Mouse (Mus musculus): Measurements from ENCODE around the gene Arhgap22. TPM values are rescaled to one million over a fixed set of nuclear protein-coding genes. Genes with fewer than 3 reads are reported as not detected.

The Arhgap22 gene
- polyA plus RNA-seq, 1 experiment from 2014 or later: 8.3 TPM

- no peaks in the 10 kb centered on the region for H3K4me1 ChIP-seq
- H3K9ac ChIP-seq: no peak overlapping the region
- no peaks in the 10 kb centered on the region for H3K9me3 ChIP-seq
- WGBS: 92% methylated on average over 3 of the region's 3 CpGs
- no peak overlapping the region for H3K4me2 ChIP-seq
- H3K27me3 ChIP-seq: no peaks in the 10 kb centered on the region
- H3K36me3 ChIP-seq: peaks cover 19% of the 10 kb centered on the region
- H3K4me3 ChIP-seq: no peak overlapping the region
- H3K27ac ChIP-seq: no peak overlapping the region
- ATAC-seq (ENCODE audit: insufficient number of reproducible peaks, insufficient read depth, low FRiP score, low TSS enrichment, low read depth): no peak
Observed at GRCm38 (mm10) chr14:33377211-33377610, 163.4 kb downstream of the Arhgap22 start.

- Histone ChIP-seq H3K27ac (no peak overlapping the region), H3K9ac (no peak overlapping the region), H3K27me3 (no peaks in the 10 kb centered on the region), H3K4me2 (no peak overlapping the region), H3K36me3 (peaks cover 33% of the 10 kb centered on the region), H3K4me1 (no peaks in the 10 kb centered on the region), H3K4me3 (no peak overlapping the region), H3K9me3 (no peaks in the 10 kb centered on the region)
- no peak for ATAC-seq (ENCODE audit: insufficient number of reproducible peaks, insufficient read depth, low FRiP score, low TSS enrichment, low read depth)
- WGBS: 74% methylated on average over 5 of the region's 5 CpGs
Observed at GRCm38 (mm10) chr14:33378723-33379122, 164.9 kb downstream of the Arhgap22 start.

- no peak overlapping the region for H3K27ac ChIP-seq
- H3K4me1 ChIP-seq: no peaks in the 10 kb centered on the region
- no peak overlapping the region for H3K4me3 ChIP-seq
- H3K36me3 ChIP-seq: peaks cover 40% of the 10 kb centered on the region
- no peaks in the 10 kb centered on the region for H3K27me3 ChIP-seq
- ATAC-seq (ENCODE audit: insufficient number of reproducible peaks, insufficient read depth, low FRiP score, low TSS enrichment, low read depth): no peak
- no peaks in the 10 kb centered on the region for H3K9me3 ChIP-seq
- 78% methylated on average over 6 of the region's 6 CpGs for WGBS
- H3K4me2 ChIP-seq: no peak overlapping the region
- no peak overlapping the region for H3K9ac ChIP-seq
Observed at GRCm38 (mm10) chr14:33380830-33381457, 167.1 kb downstream of the Arhgap22 start.

- Histone ChIP-seq H3K9ac (no peak overlapping the region), H3K4me1 (no peaks in the 10 kb centered on the region), H3K27me3 (no peaks in the 10 kb centered on the region), H3K4me3 (no peak overlapping the region), H3K9me3 (no peaks in the 10 kb centered on the region), H3K4me2 (no peak overlapping the region), H3K27ac (no peak overlapping the region), H3K36me3 (peaks cover 17% of the 10 kb centered on the region)
- no peak for ATAC-seq (ENCODE audit: insufficient number of reproducible peaks, insufficient read depth, low FRiP score, low TSS enrichment, low read depth)
- 85% methylated on average over 5 of the region's 5 CpGs for WGBS
Observed at GRCm38 (mm10) chr14:33398065-33398860, 184.4 kb downstream of the Arhgap22 start.

- no peak overlapping the region for H3K27ac ChIP-seq
- no peaks in the 10 kb centered on the region for H3K4me1 ChIP-seq
- H3K36me3 ChIP-seq: peaks cover 17% of the 10 kb centered on the region
- H3K27me3 ChIP-seq: no peaks in the 10 kb centered on the region
- no peak for ATAC-seq (ENCODE audit: insufficient number of reproducible peaks, insufficient read depth, low FRiP score, low TSS enrichment, low read depth)
- no peak overlapping the region for H3K4me3 ChIP-seq
- no peak overlapping the region for H3K4me2 ChIP-seq
- no peaks in the 10 kb centered on the region for H3K9me3 ChIP-seq
- H3K9ac ChIP-seq: no peak overlapping the region
- WGBS: 70% methylated on average over 3 of the region's 3 CpGs
Observed at GRCm38 (mm10) chr14:33400019-33400418, 186.2 kb downstream of the Arhgap22 start.

- H3K4me2 ChIP-seq: no peak overlapping the region
- H3K36me3 ChIP-seq: peaks cover 24% of the 10 kb centered on the region
- no peaks in the 10 kb centered on the region for H3K9me3 ChIP-seq
- ATAC-seq (ENCODE audit: insufficient number of reproducible peaks, insufficient read depth, low FRiP score, low TSS enrichment, low read depth): no peak
- no peaks in the 10 kb centered on the region for H3K27me3 ChIP-seq
- no peak overlapping the region for H3K9ac ChIP-seq
- WGBS: 93% methylated on average over 1 of the region's 1 CpGs
- no peaks in the 10 kb centered on the region for H3K4me1 ChIP-seq
- H3K4me3 ChIP-seq: no peak overlapping the region
- H3K27ac ChIP-seq: no peak overlapping the region
Observed at GRCm38 (mm10) chr14:33402331-33402730, 188.5 kb downstream of the Arhgap22 start.

GRCm38 (mm10) chr14:33415746-33416145 lies 201.9 kb downstream of the Arhgap22 start:
- WGBS: 93% methylated on average over 1 of the region's 1 CpGs
- Histone ChIP-seq H3K27me3 (no peaks in the 10 kb centered on the region), H3K9ac (no peak overlapping the region), H3K4me1 (no peaks in the 10 kb centered on the region), H3K4me3 (no peak overlapping the region), H3K4me2 (no peak overlapping the region), H3K36me3 (no peaks in the 10 kb centered on the region; the same call in 1 of the 2 replicates), H3K27ac (no peak overlapping the region), H3K9me3 (no peaks in the 10 kb centered on the region)
- ATAC-seq (ENCODE audit: insufficient number of reproducible peaks, insufficient read depth, low FRiP score, low TSS enrichment, low read depth): no peak

- Histone ChIP-seq H3K4me3 (no peak overlapping the region), H3K4me2 (no peak overlapping the region), H3K9me3 (no peaks in the 10 kb centered on the region), H3K36me3 (no peaks in the 10 kb centered on the region), H3K27ac (no peak overlapping the region), H3K27me3 (no peaks in the 10 kb centered on the region), H3K9ac (no peak overlapping the region), H3K4me1 (no peaks in the 10 kb centered on the region)
- ATAC-seq (ENCODE audit: insufficient number of reproducible peaks, insufficient read depth, low FRiP score, low TSS enrichment, low read depth): no peak
- 95% methylated on average over 3 of the region's 3 CpGs for WGBS
Observed at GRCm38 (mm10) chr14:33418311-33418909, 204.6 kb downstream of the Arhgap22 start.

Other genes with a start within 250 kb of the Arhgap22 start
- gene Lrrc18, start 222.6 kb upstream of the Arhgap22 start, polyA plus RNA-seq (2015; fragmentation: Nextera tagmentation; extraction: Ambion mirVana): 0.40 and 0.48 TPM in 2 replicates
- 0.22 and 0.26 TPM in 2 replicates for gene Wdfy4, start 28.5 kb upstream of the Arhgap22 start, polyA plus RNA-seq (2015; fragmentation: Nextera tagmentation; extraction: Ambion mirVana)
- gene Mapk8, start 233.1 kb downstream of the Arhgap22 start, polyA plus RNA-seq (2015; fragmentation: Nextera tagmentation; extraction: Ambion mirVana): 24.2 and 24.8 TPM in 2 replicates

Measured in embryonic facial prominence, embryonic 13.5 days (tissue).